Mouse (Mus musculus) embryonic fibroblast, embryonic 13.5 days (primary cell): ENCODE results near the gene Plekha7. TPM values are rescaled to one million over a fixed set of nuclear protein-coding genes. Genes with fewer than 3 reads are reported as not detected.

ENCODE experiments used
- H3K27ac ChIP-seq: 2 replicates; pipeline ENCODE4 v1.5.1; 2012; ENCODE audit warnings: low read length, control low read depth, inconsistent platforms; ENCODE audit not compliant: insufficient read depth
- H3K4me1 ChIP-seq: 2 replicates; pipeline ENCODE4 v1.6.1; 2011; ENCODE audit warnings: low read length; ENCODE audit not compliant: control insufficient read depth, insufficient read depth
- H3K4me3 ChIP-seq: 2 replicates; pipeline ENCODE4 v1.5.1; 2011; ENCODE audit warnings: mild to moderate bottlenecking, control low read depth, low read length; ENCODE audit not compliant: insufficient read depth
- CTCF ChIP-seq: IDR thresholded peaks from 2 replicates; pipeline ENCODE4 v1.5.1; 2011; ENCODE audit warnings: mild to moderate bottlenecking, control low read depth, low read length, moderate library complexity, borderline replicate concordance; ENCODE audit not compliant: insufficient read depth
- POLR2A ChIP-seq: IDR thresholded peaks from 2 replicates; pipeline ENCODE4 v1.6.1; 2011; ENCODE audit warnings: low read depth, mild to moderate bottlenecking, control low read depth, low read length, moderate library complexity
- polyA plus RNA-seq: library from polyadenylated mRNA; stranded (reverse); fragments of >200 nt; gene quantifications from 2 replicates; pipeline ENCODE4 v1.2.4, GENCODE M21; 2011; ENCODE audit warnings: low read depth; ENCODE audit not compliant: missing spikeins, insufficient read length

Plekha7 gene
- polyA plus RNA-seq, 1 experiment, result 5.8 TPM

- TF ChIP-seq CTCF, result no peak
- TF ChIP-seq POLR2A, result no peak
- H3K4me3 ChIP-seq, result no peak overlapping the region
- H3K4me1 ChIP-seq, result no peaks in the 10 kb centered on the region
- no peak overlapping the region for H3K27ac ChIP-seq
Observed at GRCm38 (mm10) chr7:116124057-116124456, 184.1 kb downstream of the Plekha7 start.

DNA sequence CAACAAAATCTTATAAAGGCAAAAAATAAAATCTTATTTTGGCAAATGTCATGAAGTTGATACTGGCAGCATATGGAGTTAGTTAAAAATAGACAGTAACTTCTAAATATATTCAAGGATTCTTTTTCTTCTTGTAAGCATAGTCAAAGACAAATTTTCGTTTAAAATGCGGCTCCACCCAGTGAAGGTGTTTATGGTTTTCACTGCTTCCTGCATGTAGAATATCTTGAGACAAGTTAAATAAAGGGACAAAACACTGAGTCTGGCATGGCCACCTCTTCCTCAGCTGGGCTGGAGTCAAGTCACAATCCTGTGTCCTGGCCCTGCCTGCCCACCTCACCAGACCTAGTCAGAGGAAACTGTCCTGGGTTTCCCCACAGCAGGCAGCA is 184.6 kb downstream of the Plekha7 start:
- TF ChIP-seq CTCF, result no peak
- TF ChIP-seq POLR2A, result no peak
- H3K27ac ChIP-seq, result no peak overlapping the region

GRCm38 (mm10) chr7:116122981-116123596 is 185.1 kb downstream of the Plekha7 start:
- Histone ChIP-seq H3K4me1 (no peaks in the 10 kb centered on the region), H3K27ac (no peak overlapping the region), H3K4me3 (no peak overlapping the region)
- TF ChIP-seq CTCF (no peak), POLR2A (no peak)

More for the DNA sequence above, 184.6 kb downstream of the Plekha7 start:
- Histone ChIP-seq H3K4me3 (no peak overlapping the region), H3K4me1 (no peaks in the 10 kb centered on the region)

GRCm38 (mm10) chr7:116121202-116121601 is 187.0 kb downstream of the Plekha7 start:
- no peak overlapping the region for H3K4me3 ChIP-seq
- H3K27ac ChIP-seq, result no peak overlapping the region
- H3K4me1 ChIP-seq, result no peaks in the 10 kb centered on the region
- TF ChIP-seq CTCF, result no peak
- TF ChIP-seq POLR2A, result no peak

DNA sequence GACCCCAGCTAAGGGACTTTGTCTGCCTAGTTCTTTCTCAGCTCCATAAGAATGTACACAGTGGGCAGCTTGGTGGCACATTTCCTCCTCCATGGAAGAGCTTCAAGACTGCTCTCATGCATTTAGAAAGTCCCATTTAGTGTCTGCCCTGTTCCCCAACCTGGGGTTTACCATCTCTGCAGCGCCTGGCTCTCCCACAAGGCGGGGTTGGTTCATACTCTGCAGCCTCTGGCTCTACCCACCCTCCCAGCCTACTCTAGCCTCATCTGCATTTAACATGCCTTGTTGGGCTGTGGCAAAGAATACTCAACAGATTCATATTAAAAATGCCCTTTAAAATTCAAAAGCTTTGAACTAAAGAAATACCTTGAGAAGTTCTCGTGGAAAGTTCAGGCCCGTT is 187.4 kb downstream of the Plekha7 start:
- Histone ChIP-seq H3K4me1 (no peaks in the 10 kb centered on the region), H3K27ac (no peak overlapping the region), H3K4me3 (no peak overlapping the region)
- no peak for TF ChIP-seq POLR2A
- TF ChIP-seq CTCF, result no peak

- Histone ChIP-seq H3K27ac (no peak overlapping the region), H3K4me3 (no peak overlapping the region), H3K4me1 (no peaks in the 10 kb centered on the region)
- no peak for TF ChIP-seq CTCF
- TF ChIP-seq POLR2A, result no peak
Observed at GRCm38 (mm10) chr7:116119306-116119857, 188.8 kb downstream of the Plekha7 start.

DNA sequence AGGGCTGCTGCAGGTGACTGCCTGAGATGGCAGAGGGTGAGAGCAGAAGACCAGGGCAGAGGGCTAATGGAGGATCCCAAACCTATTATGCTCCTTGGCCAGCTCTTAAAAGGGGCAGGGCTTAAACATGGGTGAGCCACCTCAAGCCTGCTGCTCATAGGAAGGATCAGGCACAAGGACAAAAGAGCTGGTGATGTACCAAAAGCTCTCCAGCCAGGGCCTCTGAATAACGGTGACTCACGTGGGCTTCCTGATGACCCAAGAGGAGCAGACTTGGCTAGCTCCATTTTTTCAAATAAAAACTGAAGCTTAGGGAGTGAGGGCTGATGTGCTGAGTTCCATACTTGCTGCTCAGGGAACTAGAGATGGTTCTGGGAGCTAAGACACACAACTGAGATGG is 192.2 kb downstream of the Plekha7 start:
- TF ChIP-seq CTCF, result no peak
- TF ChIP-seq POLR2A, result no peak

GRCm38 (mm10) chr7:116115216-116115930 is 192.8 kb downstream of the Plekha7 start:
- no peaks in the 10 kb centered on the region for H3K4me1 ChIP-seq
- TF ChIP-seq CTCF (no peak), POLR2A (no peak)
- H3K27ac ChIP-seq, result no peak overlapping the region
- no peak overlapping the region for H3K4me3 ChIP-seq

More for the DNA sequence above, 192.2 kb downstream of the Plekha7 start:
- H3K4me3 ChIP-seq, result no peak overlapping the region
- no peaks in the 10 kb centered on the region for H3K4me1 ChIP-seq
- H3K27ac ChIP-seq, result no peak overlapping the region

DNA sequence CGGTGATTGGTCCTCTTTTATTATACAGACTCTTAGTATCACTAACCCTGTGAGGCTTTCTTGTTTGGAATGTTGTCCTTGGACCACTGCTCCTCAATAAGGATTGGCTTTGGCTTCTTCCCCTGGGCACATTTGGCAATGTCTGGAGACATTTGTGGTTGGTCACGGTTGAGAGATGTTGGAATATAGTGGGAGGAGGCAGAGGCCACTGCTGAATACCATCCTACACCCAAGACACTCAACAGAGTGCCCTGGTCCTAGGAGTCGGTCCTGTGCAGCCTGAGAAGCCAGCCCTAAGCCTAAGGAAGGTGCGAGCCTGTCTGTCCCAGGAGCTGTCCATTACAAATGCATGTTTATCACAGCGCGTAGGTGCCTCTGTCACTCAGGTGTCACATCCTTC is 196.6 kb downstream of the Plekha7 start:
- no peak overlapping the region for H3K4me3 ChIP-seq
- H3K27ac ChIP-seq, result no peak overlapping the region

DNA sequence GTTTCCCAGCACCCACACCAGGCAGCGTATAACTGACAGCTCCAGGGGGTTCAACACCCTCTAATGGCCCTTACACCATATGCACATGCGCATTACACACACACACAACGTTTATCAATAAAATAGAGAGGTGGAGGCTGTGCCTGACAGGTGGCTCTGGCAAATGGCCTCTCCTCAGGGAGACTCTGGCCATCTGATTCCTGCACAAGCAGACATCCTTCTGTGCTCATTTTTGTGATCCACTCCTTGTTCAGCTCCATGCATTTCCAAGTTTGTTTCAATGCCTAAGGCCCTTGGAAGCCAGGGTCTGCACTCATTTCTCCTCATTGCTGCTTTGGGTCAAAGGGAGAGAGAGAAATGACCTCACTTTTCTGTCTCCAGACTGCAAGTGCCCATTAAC is 197.5 kb downstream of the Plekha7 start:
- no peak for TF ChIP-seq CTCF
- TF ChIP-seq POLR2A, result no peak
- Histone ChIP-seq H3K27ac (no peak overlapping the region), H3K4me1 (no peaks in the 10 kb centered on the region), H3K4me3 (no peak overlapping the region)

More for the DNA sequence above, 196.6 kb downstream of the Plekha7 start:
- TF ChIP-seq POLR2A, result no peak
- no peak for TF ChIP-seq CTCF
- H3K4me1 ChIP-seq, result no peaks in the 10 kb centered on the region
